Mouse (Mus musculus) natural killer cell, adult 2 months (primary cell): ENCODE results near the gene Tomm20.
"Not testable (repeated sequence)": the region's sequence is repeated elsewhere in the genome, so short reads cannot be mapped to it uniquely, and the experiment has no call there.

ENCODE experiments used
- DNase-seq, 2 experiments: peaks; one replicate each; pipeline ENCODE4 v3.0.0; 2022; ENCODE audit warnings: low spot score in 2 of 2

The Tomm20 gene

GRCm38 (mm10) chr8:126885554-126886485 is 59.8 kb downstream of the Tomm20 start:
- DNase-seq = peak; percentile 32 to 64

- peak in 1 of 2 experiments; percentile 37 for DNase-seq
These were observed 61.3 kb downstream of the Tomm20 start for GRCm38 (mm10) chr8:126884202-126884926.

GRCm38 (mm10) chr8:126883752-126884151 is 61.9 kb downstream of the Tomm20 start:
- DNase-seq = no peak

GRCm38 (mm10) chr8:126882586-126882985 is 63.1 kb downstream of the Tomm20 start:
- not testable (repeated sequence) for DNase-seq

GRCm38 (mm10) chr8:126881641-126882140 is 64.0 kb downstream of the Tomm20 start:
- peak; percentile 70 to 71 for DNase-seq
